Mouse (Mus musculus) kidney, postnatal 36 days (tissue): ENCODE results near the gene Ddx54.

Source experiments
- DNase-seq, 2 experiments: peaks; one replicate each; pipeline ENCODE4 v3.0.0; 2021 to 2022; ENCODE audit warnings: mixed read lengths in 2 of 2

Gene Ddx54

GRCm38 (mm10) chr5:120647814-120648491, 35.4 kb downstream of the Ddx54 start:
- DNase-seq = peak; percentile 21 to 26

- peak; percentile 13 to 61 for DNase-seq
These were observed 36.2 kb downstream of the Ddx54 start, which contains the start of gene Rasal1 for GRCm38 (mm10) chr5:120648569-120649373. Gene Rasal1, plus strand, starts transcription at chr5:120648812.

GRCm38 (mm10) chr5:120649374-120649933, 36.9 kb downstream of the Ddx54 start:
- DNase-seq = no peak

GRCm38 (mm10) chr5:120649938-120650337, 37.4 kb downstream of the Ddx54 start:
- DNase-seq = no peak

DNA sequence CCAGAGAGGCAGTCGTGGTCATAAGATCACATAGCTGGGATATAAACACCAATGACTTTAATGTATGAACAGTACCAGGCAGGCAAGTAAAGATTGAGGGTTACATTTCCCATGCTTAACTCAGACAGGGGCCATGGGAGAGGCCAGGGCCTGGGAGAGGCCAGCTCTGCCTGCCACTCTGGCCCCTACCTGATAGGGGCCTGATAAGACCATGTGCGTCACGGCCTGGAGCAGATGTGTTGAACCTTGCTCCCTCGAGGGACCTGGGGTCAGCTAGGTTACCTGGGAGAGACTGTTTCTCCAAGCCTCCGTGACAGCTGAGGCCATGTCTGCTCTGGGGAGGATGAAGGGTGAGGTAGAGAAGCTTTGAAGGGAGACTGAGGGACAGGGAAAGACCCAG, 38.7 kb downstream of the Ddx54 start:
- DNase-seq = no peak

GRCm38 (mm10) chr5:120652915-120653701, 40.6 kb downstream of the Ddx54 start:
- DNase-seq = no peak

GRCm38 (mm10) chr5:120653873-120654272, 41.3 kb downstream of the Ddx54 start:
- DNase-seq = no peak

- DNase-seq = no peak
These were observed 43.8 kb downstream of the Ddx54 start for GRCm38 (mm10) chr5:120656281-120656751.

- DNase-seq = no peak
These were observed 48.3 kb downstream of the Ddx54 start for GRCm38 (mm10) chr5:120660816-120661215.

- DNase-seq = no peak
These were observed 52.3 kb downstream of the Ddx54 start for GRCm38 (mm10) chr5:120664888-120665287.

DNA sequence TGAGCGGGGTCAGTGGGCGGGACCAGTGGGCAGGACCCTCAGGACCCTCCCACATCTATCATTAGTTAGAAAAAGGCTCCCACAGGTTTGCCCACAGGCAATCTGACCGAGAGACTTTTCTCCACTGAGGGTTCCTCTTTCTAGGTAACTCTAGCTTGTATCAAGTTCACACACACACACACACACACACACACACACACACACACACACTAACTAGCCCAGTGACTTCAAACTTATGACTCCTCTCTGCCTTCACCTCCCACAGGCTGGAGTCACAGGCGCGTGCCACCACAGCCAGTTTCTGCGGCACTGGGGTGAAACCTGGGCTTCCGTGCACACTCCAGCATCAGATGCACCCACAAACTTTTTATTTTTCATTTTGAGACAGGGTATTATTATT, 56.2 kb downstream of the Ddx54 start:
- no peak for DNase-seq

- DNase-seq = no peak
These were observed 57.6 kb downstream of the Ddx54 start for GRCm38 (mm10) chr5:120670132-120670531.

DNA sequence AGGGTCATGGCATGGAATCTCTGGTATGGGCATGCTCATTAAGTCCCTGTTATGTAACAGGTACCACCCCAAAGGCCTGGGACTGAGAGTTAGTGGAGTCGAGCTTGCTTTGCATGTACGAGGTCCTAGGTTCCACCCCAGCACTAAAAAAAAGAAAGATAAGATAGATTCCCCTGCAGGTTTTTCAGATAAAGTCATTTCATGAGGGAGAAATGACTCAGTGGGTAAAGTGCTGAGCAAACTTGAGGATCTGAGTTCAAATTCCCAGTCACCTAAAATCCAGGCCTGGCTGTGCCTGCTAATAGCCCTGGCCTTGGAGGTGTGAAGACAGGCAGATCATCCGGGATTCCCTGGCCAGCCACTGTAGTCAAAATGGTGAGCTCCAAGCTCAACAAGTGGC, 59.3 kb downstream of the Ddx54 start:
- no peak for DNase-seq

DNA sequence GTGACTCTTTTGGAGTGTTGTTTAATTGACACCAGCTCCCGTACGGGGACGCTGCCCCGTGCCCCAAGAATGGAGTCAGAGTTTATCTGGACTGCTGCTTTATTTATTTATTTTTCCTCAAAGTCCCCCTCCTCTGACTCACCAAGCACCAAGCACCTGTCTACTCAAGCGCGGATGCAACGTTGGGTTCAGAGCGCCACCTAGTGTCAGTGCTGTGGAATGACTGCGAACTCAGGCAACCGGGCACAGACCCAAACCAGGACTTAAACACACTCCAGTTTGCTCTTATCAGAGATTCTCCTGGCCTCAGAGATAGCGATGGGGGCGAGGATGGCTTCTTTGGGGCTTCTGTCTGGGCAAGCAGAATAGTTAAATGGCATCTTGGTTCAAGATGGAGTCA, 61.1 kb downstream of the Ddx54 start:
- peak; percentile 46 to 78 for DNase-seq

GRCm38 (mm10) chr5:120674229-120675145, 61.9 kb downstream of the Ddx54 start:
- DNase-seq = peak in 1 of 2 experiments; percentile 18

- DNase-seq = peak in 1 of 2 experiments; percentile 6
These were observed 65.0 kb downstream of the Ddx54 start for GRCm38 (mm10) chr5:120677516-120677915.
